Mouse (Mus musculus): ENCODE measurements around the gene Sgk2. TPM values are rescaled to one million over a fixed set of nuclear protein-coding genes. Genes with fewer than 3 reads are reported as not detected.

Sgk2 gene
- polyA plus RNA-seq, 1 experiment = not detected

DNA sequence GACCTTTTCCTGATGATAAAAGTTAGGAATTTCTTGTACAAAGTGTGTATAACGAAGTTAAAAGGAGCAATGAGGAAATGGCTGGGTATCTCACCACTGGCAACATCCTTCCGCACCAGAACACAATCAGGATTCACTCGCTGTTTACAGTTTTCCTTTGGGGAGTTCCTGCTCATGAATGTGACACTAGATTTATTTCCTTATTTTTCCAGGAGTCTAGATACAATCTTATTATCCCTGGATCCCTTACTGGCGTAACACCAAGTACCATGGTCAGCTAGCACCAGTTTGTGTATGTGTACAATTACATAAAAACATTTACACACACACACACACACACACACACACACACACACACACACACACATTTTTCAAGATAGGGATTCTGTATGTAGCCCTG, 20.2 kb downstream of the Sgk2 start:
- TF ChIP-seq CTCF (IDR thresholded peaks at IDR 0.05; ENCODE audit: borderline replicate concordance, insufficient read depth, low read length) = no peak
- no peak for TF ChIP-seq POLR2A (IDR thresholded peaks at IDR 0.05; ENCODE audit: low read depth, low read length)
- H3K4me1 ChIP-seq (ENCODE audit: control insufficient read depth, insufficient read depth, low read length) = no peaks in the 10 kb centered on the region
- no peak overlapping the region for H3K4me3 ChIP-seq (ENCODE audit: insufficient read depth, low read length)
- H3K27ac ChIP-seq (ENCODE audit: insufficient read depth, low read length) = no peak overlapping the region

DNA sequence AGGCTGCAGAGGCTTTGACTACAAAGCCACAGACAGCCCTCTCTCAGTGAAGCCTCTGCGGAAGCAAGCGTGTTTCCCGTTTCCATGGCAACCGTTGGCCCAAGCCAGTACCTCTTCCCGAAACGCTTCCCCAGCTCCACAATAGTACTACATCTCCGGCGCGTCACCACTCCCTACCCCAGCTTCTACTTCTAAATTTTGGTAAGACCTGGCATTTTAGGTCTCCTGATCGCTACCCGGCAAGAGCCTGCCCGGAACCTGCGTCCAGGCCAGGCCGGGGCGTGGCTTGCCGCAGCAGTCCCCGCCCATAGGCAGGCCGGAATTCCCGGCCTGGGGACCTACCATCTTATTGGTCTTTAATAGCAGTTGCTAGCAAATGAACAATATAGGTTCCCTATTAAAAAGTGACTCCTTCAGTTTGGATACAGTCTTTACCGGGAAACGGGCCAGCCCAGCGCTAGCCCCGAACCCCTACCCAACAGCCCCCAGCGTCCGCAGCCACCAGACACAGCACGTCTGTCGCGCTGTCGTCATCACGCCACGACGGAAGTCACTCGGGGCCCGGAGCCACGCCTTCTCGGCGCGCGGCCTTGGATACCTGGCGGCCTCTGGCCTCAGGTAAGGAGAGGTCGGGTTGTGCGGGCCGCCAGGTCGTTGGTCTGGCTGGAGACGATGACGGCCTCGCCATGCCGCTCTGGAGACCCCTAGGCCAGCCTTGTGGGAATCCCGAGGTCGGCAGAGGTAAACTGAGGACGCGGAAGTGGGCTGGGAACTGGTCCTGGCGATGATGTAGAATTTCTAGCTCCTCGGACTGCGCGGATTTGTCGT, 30.0 kb downstream of the Sgk2 start, which contains the start of gene Ift52:
TSS of gene Ift52 (plus strand) at position 439 of the 828 bp plus-strand sequence.
- TF ChIP-seq CTCF (IDR thresholded peaks at IDR 0.05; ENCODE audit: borderline replicate concordance, insufficient read depth, low read length) (no peak), POLR2A (IDR thresholded peaks at IDR 0.05; ENCODE audit: low read depth, low read length) (peak; percentile 50)
- H3K4me3 ChIP-seq (ENCODE audit: insufficient read depth, low read length) = peak within 1 kb of the TSS; percentile 72
- 0 out of 2 replicates have a peak, but pooled peaks cover 3% of the 10 kb centered on the region for H3K4me1 ChIP-seq (ENCODE audit: control insufficient read depth, insufficient read depth, low read length)
- peak within 1 kb of the TSS; percentile 39; the same call in 1 of the 2 replicates for H3K27ac ChIP-seq (ENCODE audit: insufficient read depth, low read length)

GRCm38 (mm10) chr2:163031289-163031688, 44.2 kb downstream of the Sgk2 start:
- Histone ChIP-seq H3K4me1 (ENCODE audit: control insufficient read depth, insufficient read depth, low read length) (no peaks in the 10 kb centered on the region), H3K27ac (ENCODE audit: insufficient read depth, low read length) (no peak overlapping the region), H3K4me3 (ENCODE audit: insufficient read depth, low read length) (no peak overlapping the region)
- TF ChIP-seq CTCF (IDR thresholded peaks at IDR 0.05; ENCODE audit: borderline replicate concordance, insufficient read depth, low read length) (no peak), POLR2A (IDR thresholded peaks at IDR 0.05; ENCODE audit: low read depth, low read length) (no peak)

- H3K4me1 ChIP-seq (ENCODE audit: control insufficient read depth, insufficient read depth, low read length) = no peaks in the 10 kb centered on the region
- no peak overlapping the region for H3K4me3 ChIP-seq (ENCODE audit: insufficient read depth, low read length)
- H3K27ac ChIP-seq (ENCODE audit: insufficient read depth, low read length) = no peak overlapping the region
- TF ChIP-seq POLR2A (IDR thresholded peaks at IDR 0.05; ENCODE audit: low read depth, low read length) = no peak
- no peak for TF ChIP-seq CTCF (IDR thresholded peaks at IDR 0.05; ENCODE audit: borderline replicate concordance, insufficient read depth, low read length)
These were observed 44.6 kb downstream of the Sgk2 start for GRCm38 (mm10) chr2:163031757-163032156.

DNA sequence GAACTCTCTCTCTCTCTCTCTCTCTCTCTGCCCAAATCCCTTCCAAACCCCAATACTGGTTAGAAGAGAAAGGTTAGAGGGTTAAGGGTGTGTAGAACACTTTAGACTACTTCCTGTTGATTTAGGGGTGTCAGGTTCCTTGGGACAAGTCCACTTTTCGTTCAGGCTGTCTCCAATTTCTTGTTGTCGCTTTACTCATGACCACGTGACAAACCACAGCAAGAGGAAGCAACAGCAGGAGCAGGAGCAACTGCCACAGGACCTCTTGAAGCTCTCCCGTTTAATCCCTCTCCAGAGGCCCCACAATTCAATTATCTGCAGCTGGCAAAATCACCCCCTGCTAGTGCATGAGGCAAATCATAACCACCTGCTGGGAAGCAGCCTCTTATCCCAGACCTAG, 45.5 kb downstream of the Sgk2 start:
- TF ChIP-seq CTCF (IDR thresholded peaks at IDR 0.05; ENCODE audit: borderline replicate concordance, insufficient read depth, low read length) (no peak), POLR2A (IDR thresholded peaks at IDR 0.05; ENCODE audit: low read depth, low read length) (no peak)
- H3K27ac ChIP-seq (ENCODE audit: insufficient read depth, low read length) = no peak overlapping the region
- H3K4me3 ChIP-seq (ENCODE audit: insufficient read depth, low read length) = no peak overlapping the region
- H3K4me1 ChIP-seq (ENCODE audit: control insufficient read depth, insufficient read depth, low read length) = no peaks in the 10 kb centered on the region

GRCm38 (mm10) chr2:163039940-163040339, 52.8 kb downstream of the Sgk2 start:
- no peak for TF ChIP-seq CTCF (IDR thresholded peaks at IDR 0.05; ENCODE audit: borderline replicate concordance, insufficient read depth, low read length)
- no peak for TF ChIP-seq POLR2A (IDR thresholded peaks at IDR 0.05; ENCODE audit: low read depth, low read length)
- Histone ChIP-seq H3K4me1 (ENCODE audit: control insufficient read depth, insufficient read depth, low read length) (no peaks in the 10 kb centered on the region), H3K4me3 (ENCODE audit: insufficient read depth, low read length) (no peak overlapping the region), H3K27ac (ENCODE audit: insufficient read depth, low read length) (no peak overlapping the region)

DNA sequence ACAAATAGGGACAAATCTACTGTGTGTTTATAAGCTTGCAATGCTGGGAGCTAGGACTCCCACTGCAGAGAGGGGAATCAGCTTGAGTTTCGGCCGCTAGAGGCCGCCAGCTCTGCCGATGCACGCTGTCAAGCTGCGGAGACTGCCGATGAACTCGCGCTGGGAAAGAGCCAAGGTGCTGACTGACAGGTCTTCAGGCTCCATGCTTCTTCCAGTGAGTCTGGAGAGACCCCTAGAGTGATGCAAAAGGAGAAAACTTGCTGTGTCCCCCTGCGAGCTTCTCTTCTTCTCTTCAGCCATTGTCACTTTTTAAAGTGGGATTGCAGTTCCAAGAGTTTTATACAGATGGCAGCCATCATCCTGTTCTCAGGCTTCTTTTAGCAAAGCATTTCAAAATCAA, 61.0 kb downstream of the Sgk2 start:
- H3K4me3 ChIP-seq (ENCODE audit: insufficient read depth, low read length) = no peak overlapping the region
- H3K27ac ChIP-seq (ENCODE audit: insufficient read depth, low read length) = no peak overlapping the region
- H3K4me1 ChIP-seq (ENCODE audit: control insufficient read depth, insufficient read depth, low read length) = no peaks in the 10 kb centered on the region
- TF ChIP-seq POLR2A (IDR thresholded peaks at IDR 0.05; ENCODE audit: low read depth, low read length) (no peak), CTCF (IDR thresholded peaks at IDR 0.05; ENCODE audit: borderline replicate concordance, insufficient read depth, low read length) (peak; percentile 91)

GRCm38 (mm10) chr2:163049116-163049515, 62.0 kb downstream of the Sgk2 start:
- Histone ChIP-seq H3K4me1 (ENCODE audit: control insufficient read depth, insufficient read depth, low read length) (no peaks in the 10 kb centered on the region), H3K4me3 (ENCODE audit: insufficient read depth, low read length) (no peak overlapping the region), H3K27ac (ENCODE audit: insufficient read depth, low read length) (no peak overlapping the region)
- no peak for TF ChIP-seq CTCF (IDR thresholded peaks at IDR 0.05; ENCODE audit: borderline replicate concordance, insufficient read depth, low read length)
- TF ChIP-seq POLR2A (IDR thresholded peaks at IDR 0.05; ENCODE audit: low read depth, low read length) = no peak

DNA sequence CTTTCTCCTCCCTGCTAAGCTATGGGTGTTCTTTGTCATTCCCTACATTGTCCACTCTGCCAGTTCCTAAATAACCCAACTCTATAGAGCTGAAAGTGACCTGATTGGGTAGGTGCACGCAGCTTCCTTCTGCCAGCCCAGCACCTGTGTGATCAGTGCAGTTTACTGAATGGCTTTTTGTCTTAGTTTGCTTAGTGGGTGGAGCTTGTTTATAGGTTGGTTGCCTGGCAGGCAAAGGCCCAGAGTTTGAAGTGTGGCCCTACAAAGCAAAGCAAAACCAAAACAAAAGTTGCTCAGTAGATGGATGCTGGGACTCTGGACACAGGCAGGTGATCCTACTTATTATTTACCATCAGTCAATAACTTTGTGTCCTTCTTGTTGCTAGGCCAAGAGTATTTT, 64.6 kb downstream of the Sgk2 start:
- TF ChIP-seq POLR2A (IDR thresholded peaks at IDR 0.05; ENCODE audit: low read depth, low read length) (no peak), CTCF (IDR thresholded peaks at IDR 0.05; ENCODE audit: borderline replicate concordance, insufficient read depth, low read length) (no peak)
- H3K4me1 ChIP-seq (ENCODE audit: control insufficient read depth, insufficient read depth, low read length) = peaks cover 8% of the 10 kb centered on the region
- no peak overlapping the region for H3K27ac ChIP-seq (ENCODE audit: insufficient read depth, low read length)
- no peak overlapping the region for H3K4me3 ChIP-seq (ENCODE audit: insufficient read depth, low read length)

DNA sequence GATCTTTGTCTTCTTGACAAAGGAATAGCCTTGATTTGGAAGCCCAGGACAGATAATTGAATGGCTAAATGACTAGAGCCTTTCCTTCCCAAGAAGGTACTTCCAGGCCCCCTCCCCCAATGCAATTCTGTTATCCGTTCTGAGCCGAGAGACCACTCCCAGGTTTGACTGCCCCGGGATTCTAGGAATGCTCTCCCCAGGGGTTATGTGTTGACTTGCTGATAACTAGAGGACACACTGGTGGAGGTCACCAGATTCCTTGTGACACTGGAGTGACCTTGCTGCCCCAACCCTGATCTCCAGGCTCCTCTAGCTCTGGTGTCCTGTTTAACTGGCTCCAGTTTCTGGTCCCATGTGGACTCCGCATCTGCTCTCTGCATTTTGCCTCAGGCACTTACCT, 65.0 kb downstream of the Sgk2 start:
- Histone ChIP-seq H3K27ac (ENCODE audit: insufficient read depth, low read length) (no peak overlapping the region), H3K4me1 (ENCODE audit: control insufficient read depth, insufficient read depth, low read length) (peaks cover 9% of the 10 kb centered on the region), H3K4me3 (ENCODE audit: insufficient read depth, low read length) (no peak overlapping the region)
- TF ChIP-seq CTCF (IDR thresholded peaks at IDR 0.05; ENCODE audit: borderline replicate concordance, insufficient read depth, low read length) = no peak
- no peak for TF ChIP-seq POLR2A (IDR thresholded peaks at IDR 0.05; ENCODE audit: low read depth, low read length)
